Mouse (Mus musculus): Measurements from ENCODE around the gene Nup93. TPM values are rescaled to one million over a fixed set of nuclear protein-coding genes. Genes with fewer than 3 reads are reported as not detected.
A peak's percentile ranks its signal among the peaks of the same experiment; 100 is the strongest.

Gene Nup93
- total and polyA plus RNA-seq, 3 experiments, result 46.0 to 99.6 (median 88.3) TPM

GRCm38 (mm10) chr8:94179713-94180560 is 34.4 kb upstream of the Nup93 start:
- Histone ChIP-seq H3K4me3 (replicated peaks in 1 of 3; ENCODE audit: low read depth in 2 of 3, low read length in 2 of 3, poor library complexity in 1 of 3) (peak overlapping the region; percentile 41 to 78 (median 53)), H3K4me1 (ENCODE audit: control insufficient read depth in 1 of 2, insufficient read depth in 2 of 2) (peaks cover 0 to 25% of the 10 kb centered on the region in 2 experiments; a peak in 2 of 4 replicates), H3K27me3 (replicated peaks) (peaks cover 58% of the 10 kb centered on the region), H3K27ac (ENCODE audit: insufficient read depth, low read depth) (peak overlapping the region; percentile 41), H3K4me2 (ENCODE audit: insufficient read depth, low read depth, poor library complexity, severe bottlenecking) (peak overlapping the region; percentile 32; the same call in 1 of the 2 replicates), H3K79me2 (replicated peaks; ENCODE audit: control insufficient read depth, extremely low read depth, insufficient read depth, poor library complexity, severe bottlenecking) (peaks cover 4% of the 10 kb centered on the region; the same call in 1 of the 2 replicates), H3K9ac (ENCODE audit: insufficient read depth, low read depth) (peak overlapping the region; percentile 71), H3K9me3 (replicated peaks; ENCODE audit: low read length) (peaks cover 2% of the 10 kb centered on the region), H3K36me3 (replicated peaks in 1 of 2; ENCODE audit: control insufficient read depth in 1 of 2, insufficient read depth in 1 of 2, low read length in 1 of 2) (no peaks in the 10 kb centered on the region)
- TF ChIP-seq NRF1 (IDR thresholded peaks at IDR 0.05; ENCODE audit: low read depth, low read length) (no peak), MXI1 (IDR thresholded peaks at IDR 0.05; ENCODE audit: low read depth, low read length) (peak; percentile 80; the same call in 1 of the 2 replicates), USF1 (IDR thresholded peaks at IDR 0.05; ENCODE audit: low read depth, low read length) (no peak), MAX (IDR thresholded peaks at IDR 0.05; ENCODE audit: low read length) (peak; percentile 43), MEF2A (IDR thresholded peaks at IDR 0.05; ENCODE audit: borderline replicate concordance, low read depth, low read length) (no peak), CHD2 (IDR thresholded peaks at IDR 0.05; ENCODE audit: low read length) (no peak), KAT2A (IDR thresholded peaks at IDR 0.05; ENCODE audit: insufficient replicate concordance, low read length) (no peak), MAFK (IDR thresholded peaks at IDR 0.05; ENCODE audit: insufficient replicate concordance, low read length) (no peak), BHLHE40 (IDR thresholded peaks at IDR 0.05; ENCODE audit: low read depth, low read length) (peak; percentile 77)
- no peak for DNase-seq (ENCODE audit: extremely low read depth)
- dilution Hi-C loops (cut with MboI; ENCODE audit: extremely low pct_ligation_motif_present, extremely low pct_unique_long_range_greater_than_20kb, low sequenced_read_pairs), result no loop called here
- in situ Hi-C loops (cut with MboI; ENCODE audit: low pct_ligation_motif_present, low pct_unique_long_range_greater_than_20kb, low sequenced_read_pairs), result loop anchor here (25.0 kb wide), 1 partner anchor 493 kb away; no protein-coding TSS in a partner anchor

- H3K36me3 ChIP-seq (replicated peaks in 1 of 2; ENCODE audit: control insufficient read depth in 1 of 2, insufficient read depth in 1 of 2, low read length in 1 of 2), result no peaks in the 10 kb centered on the region
- peaks cover 4 to 29% of the 10 kb centered on the region in 2 experiments for H3K4me1 ChIP-seq (ENCODE audit: control insufficient read depth in 1 of 2, insufficient read depth in 2 of 2)
- TF ChIP-seq POLR2A (IDR thresholded peaks at IDR 0.05; ENCODE audit: low read depth, low read length) (no peak), UBTF (IDR thresholded peaks at IDR 0.05; ENCODE audit: low read depth, low read length) (no peak)
- peak overlapping the region in 1 of 3 experiments; percentile 78 for H3K4me3 ChIP-seq (replicated peaks in 1 of 3; ENCODE audit: low read depth in 2 of 3, low read length in 2 of 3, poor library complexity in 1 of 3)
- H3K9ac ChIP-seq (ENCODE audit: insufficient read depth, low read depth), result peak overlapping the region; percentile 71
- 0 out of 2 replicates have a peak overlapping the region, but pooled peaks have one; percentile 48 for H3K4me2 ChIP-seq (ENCODE audit: insufficient read depth, low read depth, poor library complexity, severe bottlenecking)
- dilution Hi-C loops (cut with MboI; ENCODE audit: extremely low pct_ligation_motif_present, extremely low pct_unique_long_range_greater_than_20kb, low sequenced_read_pairs), result no loop called here
- H3K79me2 ChIP-seq (replicated peaks; ENCODE audit: control insufficient read depth, extremely low read depth, insufficient read depth, poor library complexity, severe bottlenecking), result peaks cover 4% of the 10 kb centered on the region; the same call in 1 of the 2 replicates
- H3K9me3 ChIP-seq (replicated peaks; ENCODE audit: low read length), result peaks cover 2% of the 10 kb centered on the region
- DNase-seq (ENCODE audit: extremely low read depth), result no peak
- in situ Hi-C loops (cut with MboI; ENCODE audit: low pct_ligation_motif_present, low pct_unique_long_range_greater_than_20kb, low sequenced_read_pairs), result loop anchor here (25.0 kb wide), 1 partner anchor 493 kb away; no protein-coding TSS in a partner anchor
- no peak overlapping the region for H3K27ac ChIP-seq (ENCODE audit: insufficient read depth, low read depth)
- peaks cover 55% of the 10 kb centered on the region for H3K27me3 ChIP-seq (replicated peaks)
These were observed 33.8 kb upstream of the Nup93 start for GRCm38 (mm10) chr8:94180561-94180908.
